Mouse (Mus musculus) olfactory bulb, adult 2 months (tissue): ENCODE data around the gene Gm5414. TPM values are rescaled to one million over a fixed set of nuclear protein-coding genes. Genes with fewer than 3 reads are reported as not detected.

Source experiments
- H3K27ac ChIP-seq: fragments of 200-500 bp; 2 replicates; pipeline ENCODE4 v1.5.1; 2012; ENCODE audit warnings: low read depth, low read length; ENCODE audit not compliant: insufficient read depth
- H3K4me1 ChIP-seq: fragments of 200-500 bp; 2 replicates; pipeline ENCODE4 v1.6.1; 2012; ENCODE audit warnings: low read length; ENCODE audit not compliant: control insufficient read depth, insufficient read depth
- H3K4me3 ChIP-seq: fragments of 200-500 bp; 2 replicates; pipeline ENCODE4 v1.5.1; 2012; ENCODE audit warnings: mild to moderate bottlenecking, low read depth, low read length, moderate library complexity; ENCODE audit not compliant: insufficient read depth
- CTCF ChIP-seq: fragments of 200-500 bp; IDR thresholded peaks from 2 replicates; pipeline ENCODE4 v1.5.1; 2012; ENCODE audit warnings: low read depth, mild to moderate bottlenecking, low read length, moderate library complexity; ENCODE audit not compliant: insufficient read depth
- POLR2A ChIP-seq: fragments of 200-500 bp; IDR thresholded peaks from 2 replicates; pipeline ENCODE4 v1.6.1; 2012; ENCODE audit warnings: mild to moderate bottlenecking, low read depth, low read length, moderate library complexity; ENCODE audit not compliant: insufficient read depth
- WGBS: fragments of 180-500 bp; shearing (Covaris S2); methylation state at CpG from one replicate; pipeline ENCODE4 v1.1.7; 2018; 5-methylcytosine and 5-hydroxymethylcytosine counted together
- polyA plus RNA-seq: library from polyadenylated mRNA; stranded (reverse); fragments of >200 nt; gene quantifications from 2 replicates; pipeline ENCODE4 v1.2.4, GENCODE M21; 2012; ENCODE audit warnings: low replicate concordance; ENCODE audit not compliant: missing spikeins, insufficient read depth, insufficient read length

Gene Gm5414
- not detected in 2 replicates for polyA plus RNA-seq

DNA sequence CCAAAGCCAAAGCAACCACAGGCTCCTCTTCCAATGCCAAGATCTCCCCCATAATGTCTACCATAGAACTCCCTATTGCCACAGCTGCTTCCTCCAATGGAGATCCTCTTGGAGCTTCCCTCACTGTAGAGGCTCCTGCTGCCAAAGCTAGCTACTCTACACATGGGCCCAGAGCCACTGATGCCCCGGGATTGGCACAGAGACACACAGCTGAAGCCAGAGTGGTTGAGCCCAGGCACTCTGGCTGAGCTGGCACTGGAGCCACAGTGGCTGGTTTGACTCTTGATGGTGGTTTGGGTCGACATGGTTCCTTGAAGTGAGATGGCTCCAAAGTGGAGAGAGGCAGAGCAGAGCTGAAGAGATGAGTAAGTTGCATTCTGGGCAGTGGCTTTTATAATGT lies at the start of gene Gm5414:
TSS of gene Gm5414 (minus strand) at position 305 of the 400 bp plus-strand sequence.
- Histone ChIP-seq H3K27ac (no peak within 1 kb of the TSS), H3K4me1 (no peaks in the 10 kb centered on the region), H3K4me3 (no peak within 1 kb of the TSS)
- TF ChIP-seq CTCF (no peak), POLR2A (no peak)
- WGBS: 74% methylated on average over 2 of the region's 2 CpGs

DNA sequence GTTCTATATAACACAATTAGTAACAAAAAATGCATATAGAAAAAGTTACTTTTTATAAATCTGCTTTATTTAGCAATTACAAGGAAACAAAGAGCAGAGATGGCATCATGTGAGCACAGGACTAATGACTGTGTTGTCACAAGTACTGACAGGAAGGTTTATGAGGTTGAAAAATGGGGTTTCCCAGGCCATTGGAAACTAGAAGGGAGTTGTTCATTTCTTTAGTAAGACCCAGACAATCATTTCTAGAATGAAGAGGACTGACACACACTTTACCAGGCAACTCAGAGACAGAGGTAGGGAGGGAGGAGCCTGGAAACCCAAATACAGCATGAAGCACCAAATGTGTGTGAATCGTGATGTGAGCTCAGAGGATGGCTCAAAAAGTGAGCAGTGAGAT lies 48.0 kb upstream of the Gm5414 start:
- no peak for TF ChIP-seq CTCF
- TF ChIP-seq POLR2A: no peak
- Histone ChIP-seq H3K4me1 (no peaks in the 10 kb centered on the region), H3K4me3 (no peak overlapping the region), H3K27ac (no peak overlapping the region)
- WGBS: 82% methylated on average over 1 of the region's 1 CpGs

DNA sequence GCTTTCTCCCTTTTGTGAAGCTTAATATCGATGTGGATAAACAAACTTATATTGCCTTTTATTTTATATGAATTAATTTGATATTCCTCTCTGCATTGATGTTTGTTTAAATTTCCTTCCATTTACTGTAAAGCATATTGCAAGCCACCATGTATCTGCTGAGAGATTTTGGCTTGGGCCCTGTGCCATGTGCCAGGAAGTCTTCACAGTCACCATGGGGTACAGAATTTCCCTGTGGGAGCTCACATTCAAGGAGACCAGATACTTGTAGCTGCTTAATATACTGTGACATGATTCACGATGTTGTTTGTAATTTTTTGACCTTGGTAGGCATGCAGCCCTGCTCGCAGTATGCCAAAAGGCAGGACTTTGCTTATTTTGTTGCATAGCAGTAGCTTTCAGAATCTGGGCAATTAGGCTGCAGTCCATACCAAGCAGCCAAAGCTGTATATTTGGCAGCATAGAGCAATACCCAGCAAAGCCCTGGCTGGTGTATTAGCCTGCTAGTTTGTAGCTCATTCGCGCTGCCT lies 24.8 kb upstream of the Gm5414 start:
- 77% methylated on average over 5 of the region's 5 CpGs for WGBS

DNA sequence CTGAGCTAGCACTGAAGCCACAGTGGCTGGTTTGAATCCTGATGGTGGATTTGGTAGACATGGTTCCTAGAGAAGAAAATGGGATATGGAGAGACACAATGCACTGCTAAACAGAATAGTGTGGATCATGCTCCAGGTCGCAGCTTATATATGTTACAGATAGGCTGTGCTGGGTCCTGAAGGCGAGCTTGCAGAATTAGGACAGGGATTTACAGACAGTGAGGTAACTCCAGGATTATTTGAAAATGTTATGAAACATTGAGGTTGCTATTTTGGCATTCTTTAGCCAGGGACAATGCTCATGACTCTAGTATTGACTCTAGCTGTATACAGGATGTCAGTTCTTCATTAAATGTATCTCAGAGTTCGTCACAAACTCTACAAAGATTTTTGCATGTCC lies 19.3 kb upstream of the Gm5414 start, which contains the start of gene Gm5478:
TSS of gene Gm5478 (minus strand) at position 101 of the 400 bp plus-strand sequence.
- H3K4me1 ChIP-seq: no peaks in the 10 kb centered on the region
- no peak for TF ChIP-seq CTCF
- no peak for TF ChIP-seq POLR2A
- H3K4me3 ChIP-seq: no peak within 1 kb of the TSS
- no peak within 1 kb of the TSS for H3K27ac ChIP-seq
- WGBS: 87% methylated on average over 3 of the region's 3 CpGs

More for the DNA sequence above, 24.8 kb upstream of the Gm5414 start:
- TF ChIP-seq CTCF: no peak
- TF ChIP-seq POLR2A: no peak
- Histone ChIP-seq H3K4me1 (no peaks in the 10 kb centered on the region), H3K4me3 (no peak overlapping the region), H3K27ac (no peak overlapping the region)

DNA sequence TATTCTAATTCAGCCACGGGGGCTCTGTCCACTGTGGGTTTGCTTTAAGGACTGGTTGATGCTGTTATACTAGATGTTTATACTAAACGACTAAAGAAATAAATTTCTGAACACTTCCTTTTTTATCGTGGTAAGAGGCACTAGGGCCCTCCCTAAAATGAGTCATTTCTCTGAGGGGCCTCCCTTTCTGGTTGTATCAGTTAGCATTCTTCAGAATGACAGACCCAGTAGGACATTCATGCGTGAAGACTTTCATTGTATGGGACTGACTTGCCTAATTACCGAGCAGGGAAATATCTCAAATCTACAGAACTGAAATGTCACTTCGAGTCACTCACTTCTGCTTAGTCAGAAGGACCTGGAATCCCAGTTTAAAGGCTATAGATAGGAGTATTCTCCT lies 28.9 kb downstream of the Gm5414 start:
- TF ChIP-seq POLR2A (no peak), CTCF (no peak)
- no peak overlapping the region for H3K4me3 ChIP-seq
- no peaks in the 10 kb centered on the region for H3K4me1 ChIP-seq
- no peak overlapping the region for H3K27ac ChIP-seq
- WGBS: 57% methylated on average over 6 of the region's 6 CpGs

DNA sequence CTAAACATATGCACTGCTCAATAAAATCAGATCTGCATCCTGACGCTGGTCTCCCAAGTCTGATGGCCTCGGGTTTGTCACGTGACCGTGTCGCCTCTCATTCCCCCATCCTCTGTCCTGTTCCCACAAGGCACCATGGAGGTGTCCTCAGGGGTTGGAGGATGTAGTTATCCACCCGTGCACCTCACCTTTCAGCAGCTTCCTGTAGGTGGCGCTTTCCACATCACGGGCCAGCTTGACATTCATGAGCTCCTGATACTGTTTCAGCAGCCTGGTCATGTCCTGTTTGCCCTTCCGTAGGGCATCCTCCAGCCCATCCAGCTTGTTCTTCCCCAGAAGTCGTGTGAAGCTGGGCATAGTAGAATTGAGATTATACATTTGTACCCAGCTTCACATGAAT lies 39.8 kb downstream of the Gm5414 start:
- 80% methylated on average over 10 of the region's 10 CpGs for WGBS
- Histone ChIP-seq H3K4me1 (no peaks in the 10 kb centered on the region), H3K27ac (no peak overlapping the region), H3K4me3 (no peak overlapping the region)
- TF ChIP-seq CTCF (no peak), POLR2A (no peak)

DNA sequence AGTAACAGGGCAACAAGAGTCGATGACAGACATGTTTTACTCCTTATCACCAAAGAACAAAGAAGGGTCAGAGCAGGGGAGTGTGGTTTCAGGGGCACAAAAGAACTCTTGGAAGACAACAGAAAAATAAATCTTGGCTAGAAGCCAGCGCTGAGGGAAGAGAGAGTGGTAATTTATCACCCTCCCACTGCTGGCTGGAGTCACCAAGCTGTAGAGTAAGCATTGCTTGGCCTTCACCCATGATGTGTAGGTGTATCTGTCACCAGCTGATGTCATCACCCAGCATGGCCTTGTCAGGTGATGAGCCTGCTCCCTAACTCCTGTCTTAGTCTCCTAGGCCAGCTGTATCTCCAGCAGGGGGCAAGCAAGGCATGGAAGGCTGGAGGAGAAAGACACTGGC lies 43.5 kb downstream of the Gm5414 start:
- H3K4me1 ChIP-seq: no peaks in the 10 kb centered on the region
- no peak overlapping the region for H3K4me3 ChIP-seq
- H3K27ac ChIP-seq: no peak overlapping the region
- TF ChIP-seq CTCF: no peak
- no peak for TF ChIP-seq POLR2A
- WGBS: 38% methylated on average over 2 of the region's 2 CpGs

DNA sequence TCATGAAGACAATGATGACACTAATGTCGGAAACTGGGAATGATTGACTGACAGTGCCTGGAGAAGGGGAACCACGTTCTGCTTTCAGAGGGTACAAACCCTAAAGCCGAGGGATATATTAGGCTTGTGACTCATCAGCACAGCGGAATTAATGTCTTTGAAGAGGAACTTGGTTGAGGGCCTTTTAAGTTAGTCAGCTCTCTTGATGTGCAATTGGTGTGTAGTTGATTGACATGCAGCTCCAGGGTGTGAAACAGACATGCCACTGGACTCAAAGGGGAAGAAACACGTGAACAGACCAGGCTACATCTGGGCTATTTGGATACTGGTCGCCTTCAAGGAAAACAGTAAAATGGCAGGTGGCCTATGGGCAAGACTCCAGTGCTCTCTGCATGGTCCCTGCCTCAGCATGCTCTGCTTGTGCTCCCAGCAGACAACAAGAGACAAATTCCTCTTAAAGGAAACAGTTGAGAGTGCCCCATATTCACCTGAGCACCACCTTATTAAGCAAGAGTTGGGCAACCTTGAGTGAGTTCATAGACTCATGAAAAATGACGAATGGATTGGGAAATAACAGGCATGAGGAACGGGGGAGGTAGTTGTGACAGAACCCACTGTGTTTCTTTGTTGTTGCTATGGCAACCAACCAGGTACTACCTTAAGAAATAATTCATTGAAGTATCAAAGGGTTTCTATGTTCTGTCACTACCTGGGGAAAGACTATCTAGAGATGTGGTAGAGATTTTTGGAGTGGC lies 44.6 kb downstream of the Gm5414 start:
- H3K4me3 ChIP-seq: no peak overlapping the region
- no peaks in the 10 kb centered on the region for H3K4me1 ChIP-seq
- H3K27ac ChIP-seq: no peak overlapping the region
- TF ChIP-seq CTCF (no peak), POLR2A (no peak)
- 74% methylated on average over 8 of the region's 8 CpGs for WGBS

DNA sequence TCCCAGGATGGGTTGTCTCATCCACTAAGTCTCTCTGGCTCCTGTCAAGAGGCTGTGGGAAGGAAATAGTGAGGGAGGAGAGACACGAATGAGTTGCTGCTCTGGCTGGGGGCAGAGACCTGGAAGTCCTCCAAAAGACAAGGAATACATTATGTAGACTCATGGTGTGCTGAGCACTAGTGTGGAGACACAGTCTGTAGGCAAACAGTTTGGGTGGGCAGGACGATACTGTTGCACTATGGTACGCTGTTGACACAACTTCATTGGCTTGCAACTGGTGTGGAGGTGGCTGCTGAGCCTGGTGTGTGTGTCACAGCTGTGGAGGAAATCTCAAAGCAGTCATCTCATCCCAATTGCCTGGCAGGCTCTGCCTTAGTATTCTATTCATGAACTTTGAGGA lies 46.3 kb downstream of the Gm5414 start:
- TF ChIP-seq CTCF: no peak
- TF ChIP-seq POLR2A: no peak
- no peak overlapping the region for H3K27ac ChIP-seq
- no peak overlapping the region for H3K4me3 ChIP-seq
- 52% methylated on average over 3 of the region's 3 CpGs for WGBS
- H3K4me1 ChIP-seq: no peaks in the 10 kb centered on the region
